ENCODE assay signal across 23 mouse cellular contexts in the genomic region with DNA sequence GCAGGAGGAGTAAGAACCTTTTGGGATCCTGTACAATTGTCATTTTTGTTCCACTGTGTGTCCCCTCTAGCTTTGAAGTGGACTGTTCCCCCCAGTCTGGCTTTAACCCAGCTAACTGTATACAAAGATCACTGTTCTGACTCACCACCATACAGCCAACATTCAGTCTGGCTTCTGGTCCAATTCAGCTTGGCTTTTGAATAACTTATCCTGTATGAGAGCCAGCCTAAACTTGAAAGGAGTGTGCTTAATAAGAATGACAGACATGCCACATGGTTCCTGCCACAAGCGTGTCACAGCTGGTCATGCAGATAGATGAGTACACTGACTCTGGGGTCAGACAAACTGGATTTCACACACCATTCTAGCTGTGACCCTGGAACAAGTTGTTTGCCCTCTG. TPM values are rescaled to one million over a fixed set of nuclear protein-coding genes. Genes with fewer than 3 reads are reported as not detected.
DNase-seq lines count a peak whose midpoint lies in the region; ATAC-seq lines count a peak whose summit lies in the region.
"Had no signal": no experiment of that assay in that cellular context is flagged by ENCODE, and none has a peak within 500 bp of the region (broad histone marks: within the 10 kb centered on the region; RNA-seq: fewer than 3 reads in every experiment).

No protein-coding gene starts in this region.

- no peak overlapping the region for H3K4me2 ChIP-seq in hindbrain, embryonic 12.5 days (replicated peaks)
- H3K4me2 ChIP-seq: embryonic facial prominence, embryonic 13.5 days; forebrain, embryonic 12.5 days; heart, embryonic 12.5 days had no signal

- peak overlapping the region; percentile 60; the same call in 1 of the 2 replicates for H3K27ac ChIP-seq in hindbrain, embryonic 10.5 days
- H3K27ac ChIP-seq in hindbrain, embryonic 12.5 days = no peak overlapping the region
- H3K27ac ChIP-seq: embryonic facial prominence, embryonic 13.5 days; gastrocnemius, adult 2 months had no signal

- no peak overlapping the region for H3K9ac ChIP-seq in hindbrain, embryonic 12.5 days
- H3K9ac ChIP-seq: embryonic facial prominence, embryonic 13.5 days; forebrain, embryonic 12.5 days; heart, embryonic 12.5 days had no signal

- peaks cover 28% of the 10 kb centered on the region for H3K27me3 ChIP-seq in hindbrain, embryonic 10.5 days (ENCODE audit: insufficient read depth, poor library complexity, severe bottlenecking)
- peaks cover 7% of the 10 kb centered on the region; the same call in 1 of the 2 replicates for H3K27me3 ChIP-seq in hindbrain, embryonic 12.5 days
- H3K27me3 ChIP-seq: CH12.LX had no signal

- no peak for DNase-seq in hindbrain, embryonic 10.5 days (ENCODE audit: low spot score)
- DNase-seq in lung, postnatal 10 days = peak; percentile 39
- DNase-seq in lung, adult 18-20 months = no peak
- peak; percentile 85 for DNase-seq in Muller cell, postnatal 12 days (ENCODE audit: inconsistent ontology term)
- no peak for DNase-seq in kidney, postnatal 36 days
- DNase-seq in adrenal gland, adult 8-10 months = no peak
- DNase-seq: cerebellum, adult 18-20 months; cerebellum, adult 9-11 months; cerebellum, postnatal 36 days; gastrocnemius, postnatal 25 days had no signal

- no peak for ATAC-seq in hindbrain, embryonic 12.5 days (ENCODE audit: low FRiP score)
- ATAC-seq: hindbrain, embryonic 16.5 days had no signal

- H3K36me3 ChIP-seq in hindbrain, embryonic 10.5 days = no peaks in the 10 kb centered on the region
- no peaks in the 10 kb centered on the region for H3K36me3 ChIP-seq in hindbrain, embryonic 12.5 days
- H3K36me3 ChIP-seq: embryonic facial prominence, embryonic 13.5 days; forebrain, embryonic 12.5 days; heart, embryonic 12.5 days had no signal

- WGBS in hindbrain, embryonic 10.5 days = 85% methylated on average over 1 of the region's 1 CpGs
- WGBS in hindbrain, embryonic 12.5 days = 76% methylated on average over 1 of the region's 1 CpGs

- peaks cover 73% of the 10 kb centered on the region for H3K4me1 ChIP-seq in hindbrain, embryonic 10.5 days (replicated peaks)
- peaks cover 74% of the 10 kb centered on the region for H3K4me1 ChIP-seq in hindbrain, embryonic 12.5 days

- H3K9me3 ChIP-seq in hindbrain, embryonic 10.5 days = no peaks in the 10 kb centered on the region
- no peaks in the 10 kb centered on the region for H3K9me3 ChIP-seq in hindbrain, embryonic 12.5 days (replicated peaks)
- H3K9me3 ChIP-seq: embryonic facial prominence, embryonic 13.5 days; forebrain, embryonic 12.5 days; heart, embryonic 12.5 days had no signal

- H3K4me3 ChIP-seq in hindbrain, embryonic 10.5 days = no peak overlapping the region
- H3K4me3 ChIP-seq in hindbrain, embryonic 12.5 days = no peak overlapping the region
- H3K4me3 ChIP-seq: embryonic facial prominence, embryonic 13.5 days; forebrain, embryonic 12.5 days; gastrocnemius, adult 2 months; heart, embryonic 12.5 days had no signal

RNA-seq across cellular contexts. Expression of a gene that starts 11.7 kb away (rescaled TPM):
- 1.0 and 3.5 TPM in 2 replicates for polyA plus RNA-seq in hindbrain, embryonic 10.5 days (2016; fragmentation: Nextera tagmentation; extraction: Ambion mirVana)
- 5.1 and 5.3 TPM in 2 replicates for polyA plus RNA-seq in hindbrain, embryonic 12.5 days (2016; fragmentation: Nextera tagmentation; extraction: Ambion mirVana)
- 100 to 1,000 TPM; 161 to 353 (median 258) TPM for total RNA-seq in adrenal gland, adult 8-10 months (2022)
- total RNA-seq: CH12.LX; granulocyte monocyte progenitor cell, adult 5-6 weeks had no signal

RNA-seq across cellular contexts. Expression of a gene that starts 29.2 kb away (rescaled TPM):
- 42.3 and 44.4 TPM in 2 replicates for polyA plus RNA-seq in hindbrain, embryonic 10.5 days (2016; fragmentation: Nextera tagmentation; extraction: Ambion mirVana)
- 29.7 and 30.0 TPM in 2 replicates for polyA plus RNA-seq in hindbrain, embryonic 12.5 days (2016; fragmentation: Nextera tagmentation; extraction: Ambion mirVana)
- total RNA-seq in adrenal gland, adult 8-10 months (2022) = 10 to 100 TPM in 1 of 4 experiments, 1 to 10 TPM in 3; 3.8 to 11.9 (median 5.2) TPM

RNA-seq across cellular contexts. Expression of a gene that starts 57.2 kb away (rescaled TPM):
- polyA plus RNA-seq in hindbrain, embryonic 10.5 days (2016; fragmentation: Nextera tagmentation; extraction: Ambion mirVana) = 0.24 and 0.31 TPM in 2 replicates
- polyA plus RNA-seq in hindbrain, embryonic 12.5 days (2016; fragmentation: Nextera tagmentation; extraction: Ambion mirVana) = 0.49 TPM in 1 of 2 replicates, not detected in the other
- total RNA-seq in adrenal gland, adult 8-10 months (2022) = not detected
- total RNA-seq: adrenal gland, postnatal 14 days; CH12.LX; gastrocnemius, adult 2 months; gastrocnemius, postnatal 25 days; granulocyte monocyte progenitor cell, adult 5-6 weeks; heart, adult 8-10 months; heart, postnatal 25 days had no signal
- polyA plus RNA-seq: embryonic facial prominence, embryonic 13.5 days; heart, embryonic 12.5 days; heart, embryonic 16.5 days; hindbrain, embryonic 11.5 days; hindbrain, embryonic 16.5 days had no signal

Comparison
In these comparisons a context has a peak if more than half of its experiments do, and no peak if none do; other contexts are left out.
1. DNase-seq: peak in lung, postnatal 10 days (single experiment) and Muller cell, postnatal 12 days (single experiment); none in hindbrain, embryonic 10.5 days (single experiment), lung, adult 18-20 months (0 of 2), kidney, postnatal 36 days (0 of 2) and adrenal gland, adult 8-10 months (single experiment).